Mouse (Mus musculus) embryonic stem cell, embryonic (primary cell): Measurements from ENCODE around the gene Gpr153.

Experiments
- CTCF ChIA-PET, 4 experiments: fragments of 300-600 bp in 2 of 4; fragments of 350-600 bp in 2 of 4; sonication (Branson Sonifier 250); formaldehyde crosslinking; loops; one replicate each; lab custom pipeline; 2022; ENCODE audit warnings: inconsistent platforms in 2 of 4; lab: Charles Lee
- POLR2A ChIA-PET, 4 experiments: fragments of 300-600 bp in 2 of 4; fragments of 350-600 bp in 2 of 4; sonication (Branson Sonifier 250); formaldehyde crosslinking; loops; one replicate each; lab custom pipeline; 2022; ENCODE audit warnings: antibody characterized with exemption in 4 of 4, inconsistent platforms in 1 of 4; lab: Charles Lee

Gpr153 gene

DNA sequence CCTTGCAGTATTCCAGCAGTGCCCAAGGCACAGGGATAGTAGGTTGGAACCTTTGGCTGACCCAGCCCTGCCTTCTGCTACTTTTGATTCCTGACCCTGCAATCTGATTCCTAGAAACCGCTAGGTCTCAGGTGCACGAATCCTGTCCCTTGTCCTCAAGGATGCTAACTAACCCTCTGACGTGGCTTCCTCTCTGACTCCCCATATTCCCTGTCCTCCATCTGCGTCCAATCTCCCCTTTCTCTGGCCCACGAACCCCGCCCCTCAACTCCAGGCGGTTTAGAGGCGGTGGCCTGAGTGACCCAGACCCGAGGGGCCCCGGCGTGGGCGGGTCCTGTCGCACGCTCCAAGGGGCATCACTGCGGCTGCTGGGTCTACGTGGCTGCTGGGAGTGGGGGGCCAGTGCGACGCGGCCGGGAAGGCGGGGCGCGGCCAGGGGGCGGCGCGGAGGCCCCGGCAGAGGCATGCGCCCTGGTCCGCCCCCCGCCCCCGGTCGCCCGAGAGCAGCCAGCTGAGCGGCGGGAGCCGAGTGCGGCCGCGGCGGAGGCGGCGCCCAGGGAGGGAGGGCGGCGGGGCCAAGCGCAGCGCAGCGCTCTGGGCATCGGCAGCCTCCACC, at the start of gene Gpr153:
Gpr153 (plus strand) TSS at position 612 of the 616 bp plus-strand sequence.
- POLR2A ChIA-PET: interaction anchor here in 3 of 4 experiments (0.6 to 1.4 kb wide), 7 partner anchors 9 to 135 kb away, joined by 3 to 5 read pairs (median 3); no protein-coding TSS in a partner anchor
- CTCF ChIA-PET: interaction anchor here in 3 of 4 experiments (0.8 to 5.3 kb wide), 11 partner anchors 8 to 104 kb away, joined by 3 to 50 read pairs (median 3); partner anchors contain the start of gene Rpl22 (in 1 of the 3)

DNA sequence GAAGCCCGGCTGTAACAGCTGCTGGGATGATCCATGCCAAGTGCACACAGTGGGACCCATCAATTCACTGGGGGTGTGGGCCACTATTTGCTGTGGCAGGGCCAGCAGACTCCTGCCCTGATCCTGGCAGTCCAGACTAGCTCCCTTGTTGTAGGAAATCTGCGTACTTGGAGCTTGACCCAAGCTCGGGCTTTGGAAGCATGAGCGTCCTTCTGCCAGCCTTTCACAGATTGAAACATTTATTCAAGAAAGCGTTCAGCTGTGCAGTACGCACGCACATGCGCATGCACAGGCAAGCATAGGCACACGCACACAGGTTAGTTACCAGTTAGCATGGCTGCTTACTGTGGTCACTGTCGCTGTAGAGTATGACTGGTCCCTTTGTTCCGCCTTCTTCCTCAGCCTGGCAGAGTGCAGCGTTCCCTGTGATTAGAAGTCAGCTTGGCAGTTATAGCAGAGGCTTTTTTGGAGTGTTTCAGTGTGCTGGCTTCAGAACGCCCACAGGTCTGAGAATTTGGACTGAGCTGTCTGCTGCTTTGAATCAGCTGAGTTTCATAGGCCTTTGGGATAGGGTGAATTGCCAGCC, 47.0 kb upstream of the Gpr153 start:
- POLR2A ChIA-PET: interaction anchor here (0.6 to 1.5 kb wide), 6 partner anchors 9 to 290 kb away, joined by 3 to 7 read pairs (median 4); no protein-coding TSS in a partner anchor
- CTCF ChIA-PET: interaction anchor here (0.6 to 3.9 kb wide), 8 partner anchors 13 to 1537 kb away, joined by 3 to 17 read pairs (median 4); no protein-coding TSS in a partner anchor

DNA sequence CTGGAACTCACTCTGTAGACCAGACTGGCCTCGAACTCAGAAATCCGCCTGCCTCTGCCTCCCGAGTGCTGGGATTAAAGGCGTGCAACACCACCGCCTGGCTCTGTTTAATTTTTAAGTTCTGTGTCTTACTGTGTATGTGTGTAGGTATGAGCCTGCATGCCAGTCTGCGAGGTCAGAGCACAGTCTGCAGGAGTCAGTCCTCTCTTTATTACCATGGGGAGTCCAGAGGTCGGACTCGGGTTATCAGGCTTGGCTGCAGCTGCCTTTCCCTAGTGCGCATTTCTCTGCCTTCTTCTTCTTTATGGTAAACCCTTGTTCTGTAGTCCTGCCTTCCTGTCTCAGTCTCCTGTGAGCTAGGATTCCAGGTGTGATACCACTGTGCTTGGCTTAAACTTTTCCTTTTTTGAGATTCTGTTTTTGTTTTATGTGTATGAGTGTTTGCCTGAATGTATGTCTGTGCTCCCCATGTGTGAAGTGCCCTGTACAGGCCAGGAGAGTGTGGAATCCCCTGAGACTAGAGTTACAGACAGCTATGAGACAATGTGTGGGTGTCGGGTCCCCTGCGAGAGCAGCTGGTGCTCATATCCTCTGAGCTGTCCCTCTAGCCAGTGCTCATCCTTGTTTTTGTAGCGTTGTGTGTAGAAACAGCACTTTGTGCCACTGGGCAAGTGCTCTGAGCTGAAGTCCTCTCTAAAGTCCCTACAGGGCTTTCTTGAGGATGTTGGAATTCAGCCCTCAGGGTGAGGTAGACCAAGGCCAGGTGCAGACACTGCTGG, 46.1 kb upstream of the Gpr153 start:
- POLR2A ChIA-PET: interaction anchor here in 1 of 4 experiments (0.9 to 1.2 kb wide), 4 partner anchors 8 to 23 kb away, joined by 3 to 4 read pairs (median 4); no protein-coding TSS in a partner anchor

DNA sequence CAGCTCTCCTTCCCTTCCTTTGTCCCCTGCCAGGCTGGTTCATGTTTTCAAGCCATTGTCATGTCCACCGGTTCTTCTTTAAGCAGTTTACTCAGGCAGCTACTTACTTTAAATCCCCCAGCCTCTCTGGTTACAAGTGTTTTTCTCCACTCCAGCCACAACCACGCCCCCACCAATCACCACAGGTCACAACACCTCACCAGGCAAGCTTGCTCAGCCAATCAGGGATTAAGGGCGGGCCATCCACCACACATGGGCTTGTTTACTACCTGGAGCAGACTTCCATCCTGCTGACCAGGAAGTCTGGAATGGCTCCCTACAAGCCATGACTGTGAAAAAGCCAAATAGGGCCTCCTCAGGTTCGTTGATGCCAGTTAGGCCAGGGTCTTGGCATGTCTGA, 43.7 kb upstream of the Gpr153 start:
- ChIA-PET CTCF (interaction anchor here (0.6 to 4.0 kb wide), 7 partner anchors 16 to 195 kb away, joined by 3 to 17 read pairs (median 5); no protein-coding TSS in a partner anchor), POLR2A (interaction anchor here in 2 of 4 experiments (0.9 to 1.2 kb wide), 4 partner anchors 10 to 95 kb away, joined by 3 to 4 read pairs (median 3); partner anchors contain the start of gene Rpl22 (in 1 of the 2))

More for the DNA sequence above, 46.1 kb upstream of the Gpr153 start:
- CTCF ChIA-PET: interaction anchor here (0.6 to 3.9 kb wide), 6 partner anchors 14 to 1538 kb away, joined by 3 to 17 read pairs (median 5); no protein-coding TSS in a partner anchor

DNA sequence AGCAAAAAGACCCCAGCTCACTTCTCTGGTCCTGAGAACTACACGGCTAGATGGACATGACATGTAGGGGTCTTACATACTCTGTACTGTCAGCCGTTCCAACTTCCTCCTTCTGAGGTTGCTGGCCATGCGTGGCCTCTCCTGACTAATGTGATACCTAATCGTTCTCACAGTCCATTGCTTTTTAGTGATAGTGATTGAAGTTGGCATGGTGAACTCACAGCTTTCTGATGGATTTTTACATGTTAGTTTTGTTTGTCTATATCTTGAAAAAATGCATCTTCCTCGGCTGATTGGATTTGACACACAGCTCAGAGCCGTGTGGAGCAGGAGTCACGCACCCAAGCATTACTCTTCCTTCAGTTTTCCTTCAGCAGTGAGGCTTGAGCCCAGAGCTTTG, 42.7 kb upstream of the Gpr153 start:
- ChIA-PET CTCF (interaction anchor here in 2 of 4 experiments (0.8 to 4.0 kb wide), 6 partner anchors 17 to 203 kb away, joined by 3 to 17 read pairs (median 4); no protein-coding TSS in a partner anchor), POLR2A (interaction anchor here in 1 of 4 experiments (0.9 kb wide), 1 partner anchor 94 kb away, joined by 3 read pairs; the partner anchor contains the start of gene Rpl22)

DNA sequence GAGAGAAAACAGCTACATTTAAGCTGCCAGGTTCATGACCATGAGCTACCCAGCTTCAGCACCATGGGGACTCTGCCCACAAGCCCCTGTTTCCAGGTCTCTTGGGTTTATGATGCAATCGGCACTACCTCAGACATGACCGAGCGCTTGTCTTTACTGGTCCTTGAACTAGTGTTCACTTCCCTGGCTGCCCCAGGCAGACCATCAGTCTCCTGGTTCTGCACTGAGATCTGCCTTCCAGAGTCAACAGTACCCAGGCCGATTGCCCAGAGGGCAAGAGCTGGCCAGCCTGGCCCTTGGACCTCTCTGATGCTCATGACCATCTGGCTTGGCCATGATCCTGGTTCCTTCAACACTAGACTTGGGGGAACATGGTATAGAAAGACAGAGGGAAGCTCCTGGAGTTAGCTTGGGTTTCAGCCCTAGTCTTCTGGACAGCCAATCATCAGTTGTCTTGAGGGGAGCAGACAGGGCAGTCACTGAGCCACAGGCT, 41.6 kb upstream of the Gpr153 start:
- ChIA-PET CTCF (interaction anchor here (0.6 to 4.0 kb wide), 6 partner anchors 19 to 476 kb away, joined by 3 to 17 read pairs (median 4); no protein-coding TSS in a partner anchor), POLR2A (interaction anchor here in 2 of 4 experiments (0.7 to 1.7 kb wide), 5 partner anchors 8 to 47 kb away, joined by 3 to 4 read pairs (median 3); no protein-coding TSS in a partner anchor)

DNA sequence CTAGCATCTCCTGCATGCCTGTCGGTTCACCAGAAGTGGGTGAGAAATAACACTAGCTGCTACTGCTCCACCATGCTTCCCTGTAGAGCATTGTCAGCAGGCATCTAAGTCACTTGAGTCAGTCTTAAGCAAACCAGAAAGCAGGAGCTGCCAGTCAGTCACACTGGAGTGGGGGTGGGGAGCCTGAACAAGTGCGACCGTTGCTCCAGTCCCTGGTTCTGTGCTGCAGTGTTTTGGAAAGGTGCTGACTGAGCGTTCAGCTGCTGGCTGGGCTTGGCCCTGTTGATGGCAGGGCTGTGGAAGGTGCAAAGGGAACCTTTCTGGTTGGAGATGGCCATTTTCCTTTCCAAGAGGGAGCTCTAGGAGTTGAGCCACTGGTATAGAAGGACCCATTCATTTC, 34.1 kb upstream of the Gpr153 start:
- ChIA-PET POLR2A (interaction anchor here in 2 of 4 experiments (0.9 to 1.5 kb wide), 4 partner anchors 10 to 46 kb away, joined by 3 to 4 read pairs (median 3); no protein-coding TSS in a partner anchor), CTCF (interaction anchor here in 2 of 4 experiments (0.6 to 1.5 kb wide), 3 partner anchors 27 to 675 kb away, joined by 3 read pairs; no protein-coding TSS in a partner anchor)

DNA sequence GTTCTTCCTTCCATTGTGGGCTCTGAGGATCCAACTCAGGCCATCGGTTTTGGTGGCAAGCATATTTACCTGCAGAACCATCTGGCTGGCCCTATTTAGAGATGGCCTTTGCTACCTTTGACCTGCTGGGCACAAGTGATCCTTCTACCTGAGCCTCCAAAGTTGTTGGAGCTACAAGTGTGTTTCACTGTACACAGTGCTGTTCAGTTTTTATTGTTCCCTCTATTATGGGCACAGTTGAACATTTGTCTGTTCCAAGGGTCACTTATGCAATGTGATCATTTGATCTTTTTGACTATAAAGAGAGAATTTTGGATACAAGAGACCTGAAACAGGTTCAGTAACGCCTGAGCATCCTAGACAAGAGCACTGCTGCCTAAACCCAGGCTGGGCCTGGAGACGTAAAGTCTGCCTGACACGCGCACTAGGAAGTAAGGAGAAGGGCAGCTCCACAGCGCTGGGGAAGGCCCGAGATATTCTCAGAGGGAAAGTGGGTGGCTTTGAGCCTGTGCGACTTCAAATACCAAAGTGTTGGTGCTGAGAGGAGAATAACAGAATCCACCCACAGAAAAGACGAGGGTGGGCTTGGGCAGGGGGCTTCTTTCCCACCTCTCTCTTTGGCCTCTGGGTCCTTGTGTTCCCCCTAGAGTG, 30.7 kb upstream of the Gpr153 start:
- ChIA-PET POLR2A (interaction anchor here in 1 of 4 experiments (2.0 kb wide), 1 partner anchor 11 kb away, joined by 4 read pairs; no protein-coding TSS in a partner anchor), CTCF (no interaction called here)

DNA sequence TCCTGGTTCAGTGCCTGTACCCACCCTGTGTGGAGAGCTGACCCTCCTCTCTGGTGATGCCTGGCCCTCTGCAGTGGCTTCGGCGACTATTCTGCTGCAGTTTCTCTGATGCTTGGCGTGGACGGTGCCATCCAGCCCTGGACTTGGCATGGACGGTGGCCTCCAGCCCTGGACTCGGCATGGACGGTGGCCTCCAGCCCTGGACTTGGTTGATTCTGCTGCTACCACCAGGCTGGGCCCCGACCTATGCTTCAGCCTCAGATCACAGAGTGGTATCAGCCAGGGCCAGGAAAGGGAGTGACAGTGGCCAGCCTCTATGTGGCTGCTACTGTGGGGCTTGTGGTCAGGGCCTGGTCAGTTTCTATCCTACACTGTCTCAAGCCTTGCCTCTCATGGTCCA, 30.1 kb upstream of the Gpr153 start:
- POLR2A ChIA-PET: no interaction called here

DNA sequence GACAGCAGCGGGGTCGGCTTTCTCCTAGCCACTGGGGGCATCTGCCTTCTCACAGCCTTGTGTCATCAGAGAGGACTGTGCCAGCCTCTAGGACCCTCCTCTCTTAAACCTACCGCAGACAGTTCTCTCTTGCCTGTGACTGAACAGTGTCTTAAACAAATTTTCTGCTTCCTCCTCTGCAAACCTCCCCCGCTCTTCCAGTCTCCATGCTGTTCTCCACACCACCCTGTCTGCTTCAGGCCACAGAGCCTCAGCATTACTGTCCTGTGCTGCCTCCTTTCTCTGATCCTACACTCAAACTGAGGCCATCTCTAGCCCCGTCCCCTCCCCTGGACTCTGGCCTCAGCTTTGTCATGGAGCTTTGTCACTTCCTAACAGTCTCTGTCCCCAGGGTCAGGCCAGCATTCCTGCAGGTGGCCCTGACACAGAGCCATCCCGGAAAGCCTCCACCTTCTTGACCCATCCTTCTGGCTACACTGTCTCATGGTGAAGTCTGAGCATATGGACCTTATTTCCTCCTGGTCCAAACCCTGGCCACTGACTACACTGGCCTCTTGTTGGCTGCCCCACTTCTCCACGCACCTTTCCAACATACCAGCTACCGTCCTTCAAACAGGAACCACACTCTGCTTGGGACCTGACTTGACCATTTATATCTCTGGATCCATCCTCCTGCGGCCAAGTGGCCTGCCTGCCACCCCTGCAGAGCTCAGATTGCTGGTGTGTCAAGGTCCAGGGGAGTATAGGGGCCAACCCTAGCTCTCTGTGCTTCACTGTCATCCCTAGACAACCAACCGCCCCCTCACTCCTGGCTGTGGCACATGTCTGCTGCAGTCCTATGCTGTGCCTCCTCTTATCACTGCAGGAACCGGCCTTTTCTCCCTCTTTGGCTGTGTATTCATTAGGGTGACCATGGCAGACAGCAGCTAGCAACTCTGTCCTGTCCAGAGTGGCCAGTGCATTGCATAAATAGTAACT, 29.2 kb upstream of the Gpr153 start:
- CTCF ChIA-PET: no interaction called here
- POLR2A ChIA-PET: interaction anchor here in 1 of 4 experiments (0.5 kb wide), 1 partner anchor 57 kb away, joined by 4 read pairs; no protein-coding TSS in a partner anchor

More for the DNA sequence above, 30.1 kb upstream of the Gpr153 start:
- CTCF ChIA-PET: no interaction called here

DNA sequence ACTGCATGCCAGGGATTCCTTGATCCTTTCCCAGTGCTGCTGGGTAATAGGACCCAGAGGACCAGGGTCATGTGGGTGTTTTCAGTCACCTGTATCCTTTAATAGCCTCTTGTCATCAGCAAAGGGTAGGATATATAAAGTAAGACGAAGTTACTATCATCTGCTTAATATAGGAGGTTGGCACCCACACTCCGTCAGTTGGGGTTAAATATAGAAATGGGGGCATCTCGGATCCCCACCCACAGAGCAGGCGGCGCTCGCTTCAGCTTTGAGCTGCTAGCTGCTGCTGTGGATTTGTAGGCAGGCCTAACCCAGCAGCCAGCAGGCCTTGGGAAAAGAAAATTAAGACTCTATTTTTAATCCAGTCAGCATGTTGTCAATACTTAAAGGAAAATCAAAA, 28.0 kb upstream of the Gpr153 start:
- ChIA-PET POLR2A (no interaction called here), CTCF (no interaction called here)

DNA sequence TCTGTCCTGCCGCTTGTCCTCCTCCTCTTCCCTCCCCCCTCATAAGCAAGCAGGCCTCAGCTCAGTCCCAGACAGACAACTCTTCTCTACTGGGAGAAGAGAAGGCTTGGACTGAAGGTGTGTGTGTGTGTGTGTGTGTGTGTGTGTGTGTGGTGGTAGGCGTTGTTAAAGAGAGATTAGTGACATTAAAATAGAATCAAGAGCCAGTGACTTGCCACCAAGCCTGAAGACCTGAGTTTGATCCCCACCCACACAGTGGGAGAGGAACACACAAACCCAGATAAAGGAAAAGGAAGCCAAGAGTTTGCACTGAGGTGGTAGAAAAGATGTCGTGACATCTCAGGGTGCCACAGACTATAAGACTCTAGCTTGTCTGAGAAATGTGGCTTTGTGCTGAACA, 26.8 kb upstream of the Gpr153 start:
- CTCF ChIA-PET: interaction anchor here in 2 of 4 experiments (1.2 to 1.8 kb wide), 2 partner anchors 11 to 35 kb away, joined by 3 to 6 read pairs; no protein-coding TSS in a partner anchor
- POLR2A ChIA-PET: no interaction called here

DNA sequence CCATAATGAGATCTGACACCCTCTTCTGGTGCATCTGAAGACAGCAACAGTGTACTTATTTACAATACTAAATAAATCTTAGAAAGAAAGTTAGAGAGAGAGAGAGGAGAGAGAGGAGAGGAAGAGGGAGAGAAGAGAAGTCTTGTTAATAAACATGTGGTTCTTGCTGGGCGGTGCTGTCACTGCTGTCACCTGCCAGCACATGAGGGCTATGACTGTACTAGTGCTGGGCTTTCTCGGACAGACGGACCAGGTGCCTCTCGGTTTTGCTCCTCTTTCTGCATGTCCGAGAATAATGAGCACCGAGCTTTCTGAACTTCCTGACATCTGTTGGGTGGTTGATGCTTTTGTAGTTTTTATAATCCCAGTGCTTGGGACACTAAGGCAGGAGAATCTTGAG, 23.4 kb upstream of the Gpr153 start:
- ChIA-PET POLR2A (interaction anchor here in 1 of 4 experiments (1.0 to 1.3 kb wide), 3 partner anchors 9 to 22 kb away, joined by 3 read pairs; no protein-coding TSS in a partner anchor), CTCF (interaction anchor here in 2 of 4 experiments (0.6 to 0.9 kb wide), 2 partner anchors 38 to 78 kb away, joined by 3 read pairs; no protein-coding TSS in a partner anchor)

DNA sequence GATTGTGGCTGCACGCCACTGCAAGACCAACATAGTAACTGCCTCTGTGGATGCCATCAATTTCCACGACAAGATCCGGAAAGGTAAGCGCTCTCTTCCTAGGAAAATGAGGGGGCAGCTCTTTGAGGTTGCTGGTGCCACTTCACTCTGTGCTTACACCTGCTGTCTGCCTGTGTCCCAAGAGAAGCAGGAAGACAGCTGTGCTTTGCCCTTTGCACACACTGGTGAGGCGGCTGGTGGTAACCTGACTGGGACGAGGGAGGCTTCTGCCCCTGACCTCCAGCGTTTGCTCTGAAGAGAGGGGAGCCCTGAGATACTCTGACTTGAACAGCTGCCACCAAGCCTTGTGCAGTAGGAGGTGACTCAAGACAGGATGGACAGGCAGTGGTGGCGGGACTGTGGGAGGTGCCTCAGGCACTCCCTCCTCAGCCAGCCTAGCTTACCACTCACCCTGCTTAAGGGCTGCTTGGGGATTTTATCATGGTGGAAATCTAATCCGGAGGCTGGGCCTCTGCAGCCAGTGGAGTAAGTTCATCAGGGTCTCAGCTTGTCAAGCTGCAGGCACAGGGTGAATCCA, 20.8 kb upstream of the Gpr153 start:
- POLR2A ChIA-PET: interaction anchor here in 2 of 4 experiments (1.0 to 2.9 kb wide), 3 partner anchors 10 to 68 kb away, joined by 3 to 11 read pairs (median 4); no protein-coding TSS in a partner anchor
- CTCF ChIA-PET: interaction anchor here in 3 of 4 experiments (0.7 to 1.8 kb wide), 7 partner anchors 9 to 113 kb away, joined by 3 to 10 read pairs (median 3); no protein-coding TSS in a partner anchor

DNA sequence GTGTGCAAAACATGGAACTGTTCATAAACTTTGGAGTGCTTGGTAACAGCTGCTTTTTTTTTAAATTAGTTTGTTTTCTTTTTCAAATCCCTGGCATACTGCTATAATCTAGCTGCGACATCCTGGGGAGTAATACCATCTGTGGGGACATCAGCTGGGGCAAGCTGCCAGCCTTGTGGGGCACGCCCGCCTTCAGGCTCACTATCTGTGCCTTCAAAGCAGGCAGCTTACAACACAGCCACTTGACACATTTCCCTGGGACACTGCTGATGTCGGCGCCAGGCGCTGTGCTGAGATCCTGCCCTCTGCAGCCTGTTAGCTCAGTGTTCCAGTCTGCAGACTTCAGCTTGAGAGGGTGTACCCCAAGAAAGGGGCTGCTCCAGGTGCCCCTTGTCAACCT, 17.0 kb upstream of the Gpr153 start:
- ChIA-PET POLR2A (interaction anchor here in 2 of 4 experiments (0.6 to 1.3 kb wide), 2 partner anchors 18 to 72 kb away, joined by 3 read pairs; no protein-coding TSS in a partner anchor), CTCF (interaction anchor here in 1 of 4 experiments (1.4 kb wide), 1 partner anchor 43 kb away, joined by 4 read pairs; no protein-coding TSS in a partner anchor)
